Mouse (Mus musculus) urinary bladder, postnatal 25 days (tissue): Measurements from ENCODE around the gene Lman1l.

Experiments used
- DNase-seq: peaks from one replicate; pipeline ENCODE4 v3.0.0; 2022; ENCODE audit warnings: low spot score

Gene Lman1l

GRCm38 (mm10) chr9:57618854-57619253 is 1.7 kb downstream of the Lman1l start:
- DNase-seq = no peak

DNA sequence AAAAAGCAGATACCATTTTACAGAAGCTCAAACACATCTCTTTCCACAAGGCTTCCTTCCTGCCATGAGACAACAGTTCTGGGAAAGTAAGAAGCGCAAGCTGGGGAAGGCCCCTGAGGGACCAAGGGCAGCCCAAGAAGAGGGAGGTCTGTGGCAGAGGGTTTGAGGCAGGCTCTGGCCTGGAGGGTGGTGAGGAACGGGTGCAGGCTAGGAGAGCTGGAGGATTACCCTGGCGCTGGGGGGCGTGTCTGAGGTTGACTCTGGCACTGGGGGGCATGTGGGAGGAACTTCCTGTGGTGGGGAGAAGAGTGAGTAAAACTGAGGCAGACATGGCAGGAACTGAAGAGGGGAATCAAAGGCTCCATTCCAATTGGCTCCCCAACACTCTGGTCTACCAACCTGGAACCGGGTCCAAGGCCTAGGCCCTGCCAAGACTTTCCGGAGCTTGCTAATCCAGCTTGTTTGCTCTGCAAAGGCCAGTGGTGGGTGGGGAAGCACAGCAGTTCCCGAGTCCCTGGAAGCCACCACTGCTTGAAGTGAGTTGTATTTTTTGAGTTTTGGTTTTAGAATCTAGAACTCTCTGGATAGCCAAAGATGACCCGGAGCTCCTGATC is 2.9 kb downstream of the Lman1l start:
- DNase-seq = no peak

GRCm38 (mm10) chr9:57614786-57615185 is 5.8 kb downstream of the Lman1l start:
- DNase-seq = no peak

GRCm38 (mm10) chr9:57613975-57614374 is 6.6 kb downstream of the Lman1l start:
- DNase-seq = no peak

GRCm38 (mm10) chr9:57612587-57612986 is 8.0 kb downstream of the Lman1l start:
- no peak for DNase-seq

DNA sequence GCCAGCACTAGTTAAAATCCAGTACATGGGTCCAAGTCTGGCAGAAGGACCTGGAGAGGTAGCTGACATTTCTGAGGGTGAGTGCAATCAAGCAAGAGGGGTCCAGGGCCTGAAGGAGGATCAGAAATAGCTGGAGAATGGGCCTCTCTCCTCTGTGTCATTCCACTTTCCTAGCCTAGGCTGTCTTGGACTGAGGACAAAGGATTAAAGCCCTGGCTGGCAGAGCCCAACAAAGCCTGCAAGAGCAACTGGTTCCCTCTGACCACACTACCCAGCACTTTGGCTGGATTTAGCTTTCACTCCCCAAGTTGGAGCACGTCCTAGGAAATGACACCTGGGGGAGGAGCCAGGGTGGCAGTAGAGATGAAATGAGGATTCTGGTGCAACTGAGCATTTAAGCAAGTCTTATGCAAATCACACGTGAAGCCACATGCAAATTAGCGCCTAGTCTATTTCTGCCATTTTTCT is 10.2 kb downstream of the Lman1l start:
- DNase-seq = no peak

DNA sequence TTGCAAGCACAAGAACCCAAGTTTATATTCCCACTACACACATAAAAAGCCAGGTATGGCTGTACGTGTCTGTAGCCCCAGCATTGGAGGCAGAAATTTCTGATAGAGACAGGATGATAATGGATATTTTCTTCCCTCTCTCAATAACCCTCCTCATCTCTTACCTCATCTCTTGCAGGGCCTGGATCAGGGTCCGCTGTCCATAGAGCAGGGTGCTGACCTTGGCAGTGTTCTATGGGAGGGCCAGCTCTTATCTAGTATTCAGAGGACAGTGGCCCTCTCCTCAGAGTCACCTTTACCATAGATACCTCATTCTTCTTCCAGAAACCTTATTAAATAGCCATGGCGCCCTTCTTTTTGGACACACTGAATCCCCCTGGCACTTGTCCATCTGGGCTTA is 10.8 kb downstream of the Lman1l start:
- DNase-seq = no peak

GRCm38 (mm10) chr9:57606139-57606851 is 14.3 kb downstream of the Lman1l start, which contains the start of gene Cplx3:
TSS of gene Cplx3 (minus strand) at chr9:57606281.
- peak; percentile 40 for DNase-seq

DNA sequence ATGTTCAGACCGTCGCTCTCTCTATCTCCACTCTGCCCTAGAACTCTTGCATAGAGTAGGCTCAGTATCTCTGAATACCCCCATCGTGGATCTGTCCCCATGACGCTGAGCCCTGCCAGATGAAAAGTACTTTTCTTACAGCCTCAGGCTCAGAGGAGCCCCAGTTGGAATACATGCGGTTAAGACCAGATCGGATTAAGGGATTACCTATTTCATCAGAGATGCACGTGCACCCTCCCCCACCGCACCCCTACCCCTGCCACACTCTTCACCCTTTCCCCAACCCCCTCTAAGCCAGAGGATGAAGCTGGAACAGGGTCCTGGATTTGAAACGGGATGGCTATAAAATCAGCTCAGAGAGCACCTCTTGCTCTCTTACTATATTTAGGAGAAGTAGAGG is 15.1 kb downstream of the Lman1l start:
- DNase-seq = no peak

GRCm38 (mm10) chr9:57604875-57605274 is 15.7 kb downstream of the Lman1l start:
- DNase-seq = no peak

DNA sequence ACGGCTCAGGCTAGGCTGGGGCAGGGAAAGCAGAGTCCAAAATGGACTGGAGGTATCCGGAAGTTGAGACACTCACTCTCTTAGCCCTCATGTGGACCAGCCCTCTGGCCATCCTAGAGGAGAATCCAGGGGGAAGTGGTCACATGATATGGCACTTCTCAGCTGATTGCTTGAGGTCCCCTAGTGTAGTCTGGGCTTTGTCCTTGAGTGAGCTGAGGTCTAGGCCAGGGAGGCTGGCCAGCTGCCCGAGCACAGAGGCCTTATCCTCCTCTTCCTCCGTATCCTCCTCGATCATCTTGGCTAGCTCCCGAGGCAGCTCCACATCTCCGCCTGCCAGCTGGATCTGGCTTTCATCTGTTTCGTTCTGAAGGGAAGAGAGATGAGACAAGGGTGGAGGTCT is 18.5 kb downstream of the Lman1l start:
- no peak for DNase-seq

DNA sequence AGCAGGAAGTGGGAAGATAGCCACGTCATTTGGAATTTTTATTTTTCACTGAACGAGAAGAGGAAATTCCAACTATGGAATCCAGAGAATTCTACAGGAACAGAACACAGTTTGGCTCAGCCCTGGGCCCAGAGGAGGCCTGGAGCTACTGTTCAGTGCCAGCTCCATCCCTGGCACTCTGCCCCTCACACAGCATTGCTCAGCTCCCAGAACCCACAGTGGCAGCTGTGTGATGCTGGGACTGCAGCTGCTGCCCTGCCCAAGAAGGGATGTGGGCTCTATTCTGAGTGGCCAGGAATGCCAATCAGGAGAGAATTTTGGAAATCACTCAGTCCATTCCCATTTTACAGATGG is 19.2 kb downstream of the Lman1l start:
- no peak for DNase-seq

DNA sequence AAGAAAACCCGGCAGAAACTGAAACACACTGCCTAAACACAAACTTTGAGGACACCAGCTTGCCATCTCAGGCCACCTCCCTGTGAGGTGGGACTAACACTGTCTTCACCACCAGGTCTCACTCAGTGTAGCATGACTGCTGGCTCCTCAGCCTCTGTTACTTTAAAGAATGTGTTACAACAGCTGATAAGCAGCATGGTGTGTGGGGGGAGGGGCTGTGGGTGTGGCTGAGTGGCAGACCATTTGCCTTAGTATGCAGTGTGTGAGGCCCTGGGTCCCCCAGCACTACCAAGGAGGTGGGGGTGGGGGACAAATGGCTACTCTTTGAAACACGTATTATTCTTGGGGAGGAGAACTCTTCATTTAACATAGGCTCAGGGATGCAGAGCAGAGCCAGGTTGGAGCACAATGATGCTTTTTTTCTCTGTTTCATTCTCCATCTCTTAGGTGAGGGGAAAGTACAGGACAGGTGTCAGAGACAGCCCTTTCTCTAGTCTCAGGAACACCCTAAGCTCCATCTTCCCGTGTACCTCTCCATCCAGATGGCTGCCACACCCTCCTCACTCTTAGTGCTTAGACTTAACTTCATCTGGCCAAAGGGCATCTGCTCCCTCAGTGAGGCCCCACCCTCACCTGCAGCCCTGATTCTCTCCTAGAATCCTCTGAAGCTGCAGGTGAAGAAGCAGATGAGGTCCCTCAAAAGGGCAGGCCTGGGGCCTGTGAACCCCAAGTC is 19.8 kb downstream of the Lman1l start:
- DNase-seq = no peak

DNA sequence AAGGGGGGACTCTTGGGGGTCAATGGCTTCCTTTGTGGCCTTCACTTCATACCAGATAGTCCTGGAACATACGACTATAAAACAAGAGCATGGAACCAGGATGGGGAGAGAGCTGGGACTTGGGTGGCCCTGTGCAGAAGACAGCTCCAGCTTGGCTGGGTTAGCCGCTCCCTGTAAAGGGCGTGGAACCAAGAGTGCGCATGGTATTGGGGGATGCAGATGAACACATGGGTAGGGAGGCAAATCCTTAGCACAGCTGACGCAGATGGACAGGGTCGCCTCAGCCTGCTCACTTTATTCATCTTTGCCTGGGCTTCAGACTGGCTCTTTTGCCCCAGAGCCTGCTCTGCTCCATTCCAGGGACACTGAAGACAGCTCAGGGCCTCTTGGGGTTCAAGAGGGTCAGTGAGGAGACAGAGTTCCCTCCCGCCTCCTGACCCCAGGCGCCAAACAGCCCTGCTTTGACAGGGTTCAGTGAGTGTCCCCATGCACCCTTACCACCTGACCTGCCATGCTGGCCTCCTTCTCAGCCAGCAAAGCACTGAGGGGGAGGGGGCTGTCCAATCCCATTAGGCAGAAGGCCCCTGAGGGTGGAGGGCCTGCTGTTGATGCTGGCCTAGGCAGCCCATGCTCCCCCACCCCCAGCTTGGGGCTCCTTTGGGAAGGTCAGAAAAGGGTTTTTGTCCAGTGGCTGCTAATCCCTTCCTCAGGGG is 21.6 kb downstream of the Lman1l start:
- DNase-seq = no peak

DNA sequence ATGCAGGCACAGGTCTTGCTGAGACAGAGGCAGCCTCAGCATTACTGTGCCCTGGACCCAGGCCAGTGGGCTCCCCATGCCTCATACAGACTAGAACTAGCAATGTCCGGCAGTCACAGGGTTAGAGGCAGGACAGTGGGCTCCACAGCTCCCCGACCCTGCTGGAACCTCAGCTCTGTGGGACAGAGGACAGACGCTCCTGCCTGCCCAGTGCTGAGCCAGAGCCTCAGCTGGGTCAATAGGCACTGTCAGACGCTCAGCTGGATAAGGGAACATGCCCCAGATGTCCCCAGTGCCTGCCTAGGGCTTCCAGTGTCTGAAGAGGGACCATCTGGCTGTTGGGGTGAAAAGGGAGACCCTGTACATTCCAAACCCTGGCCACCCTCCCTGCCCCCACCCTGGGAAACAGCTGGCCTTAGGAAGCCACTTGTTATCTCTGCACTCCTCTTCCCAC is 22.6 kb downstream of the Lman1l start:
- no peak for DNase-seq

DNA sequence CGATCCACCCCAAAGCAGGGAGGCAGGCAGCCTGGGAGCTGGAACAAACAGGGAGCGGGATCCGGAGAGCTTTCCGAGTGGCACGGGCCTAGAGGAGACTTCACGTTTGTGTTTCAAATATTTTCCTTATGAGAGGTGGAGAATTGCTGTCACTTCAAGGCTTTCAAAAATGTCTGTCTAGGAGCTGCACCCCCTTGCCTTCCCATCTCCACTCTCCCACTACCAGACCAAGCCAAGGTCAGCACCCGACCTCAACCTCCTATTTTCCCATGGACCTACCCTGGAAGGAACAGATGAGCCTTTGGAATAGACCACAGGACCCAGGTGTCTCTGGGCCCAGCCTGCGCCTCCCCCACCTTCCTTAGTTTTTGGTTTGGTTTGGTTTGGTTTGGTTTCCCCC is 23.3 kb downstream of the Lman1l start:
- DNase-seq = no peak

GRCm38 (mm10) chr9:57594174-57594509 is 26.4 kb downstream of the Lman1l start:
- no peak for DNase-seq

GRCm38 (mm10) chr9:57593454-57594173 is 27.0 kb downstream of the Lman1l start:
- no peak for DNase-seq

GRCm38 (mm10) chr9:57590726-57591125 is 29.8 kb downstream of the Lman1l start:
- no peak for DNase-seq

GRCm38 (mm10) chr9:57589224-57590126 is 31.1 kb downstream of the Lman1l start, which contains the start of gene Ulk3:
TSS of gene Ulk3 (plus strand) at chr9:57589452.
- peak; percentile 77 for DNase-seq

DNA sequence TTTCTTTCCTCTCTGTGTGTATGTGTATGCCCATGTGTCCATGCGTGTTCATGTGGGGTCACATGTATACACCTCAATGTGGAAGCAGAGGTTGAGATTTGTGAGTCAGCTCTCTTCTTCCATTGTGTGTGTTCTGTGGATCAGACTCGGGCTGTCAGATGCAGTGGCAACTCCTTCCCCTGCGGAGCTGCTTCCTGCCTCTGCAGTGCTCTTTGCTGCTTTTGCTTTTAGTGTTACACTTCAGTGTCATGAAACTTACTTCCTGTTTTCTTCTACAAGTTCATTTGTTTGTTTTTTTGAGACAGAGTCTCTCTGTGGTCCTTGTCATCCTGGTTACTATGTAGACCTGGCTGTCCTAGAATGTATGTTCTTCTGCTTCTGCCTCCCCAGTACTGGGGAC is 35.6 kb downstream of the Lman1l start:
- DNase-seq = no peak
